Mouse (Mus musculus): Measurements from ENCODE around the gene Osbpl3.

DNA sequence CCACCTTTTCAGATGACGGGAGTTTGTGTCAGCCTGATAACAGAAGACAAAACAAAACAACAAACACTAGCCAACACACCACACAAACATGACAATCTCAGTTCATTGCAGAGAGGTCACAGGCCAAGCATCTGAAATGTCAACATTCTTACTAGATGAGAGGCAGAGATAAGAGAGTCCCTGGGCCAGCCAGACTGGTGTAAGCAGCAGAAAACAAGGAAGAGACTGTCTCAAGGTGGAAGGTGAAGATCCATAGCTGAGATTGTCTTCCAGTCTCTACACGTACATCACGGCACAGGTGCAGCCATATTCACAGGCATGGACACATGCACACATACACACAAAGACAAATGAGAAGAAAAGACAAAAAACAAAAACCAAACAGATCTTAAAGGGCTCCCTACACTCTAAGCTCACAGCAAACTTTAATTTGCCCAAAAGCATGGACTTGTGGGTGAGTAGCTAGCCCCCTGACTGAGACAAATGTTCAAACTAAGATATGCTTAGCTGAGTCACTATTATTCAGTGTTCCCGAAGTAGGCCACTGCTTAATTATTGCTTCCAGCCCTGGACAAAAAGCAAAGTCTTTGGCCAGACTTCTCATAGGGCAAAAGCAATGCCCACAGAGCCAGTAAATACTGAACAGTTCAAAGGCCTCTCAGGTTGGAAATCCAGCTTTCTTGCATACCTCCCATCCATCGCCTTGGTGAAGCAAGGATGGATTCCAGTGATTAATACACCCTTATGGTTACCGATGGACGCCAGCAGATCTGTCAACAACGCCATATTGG, 87.3 kb downstream of the Osbpl3 start:
- TF ChIP-seq POLR2A (IDR thresholded peaks at IDR 0.05; ENCODE audit: insufficient read depth, low read length) (no peak), CTCF (IDR thresholded peaks at IDR 0.05; ENCODE audit: low read depth, low read length) (no peak), EP300 (IDR thresholded peaks at IDR 0.05; ENCODE audit: insufficient read depth, low read depth, low read length) (no peak)

Data from ES-Bruce4 (cell line).